Comparison of ENCODE assay signal across 8 mouse cellular contexts in the genomic region with DNA sequence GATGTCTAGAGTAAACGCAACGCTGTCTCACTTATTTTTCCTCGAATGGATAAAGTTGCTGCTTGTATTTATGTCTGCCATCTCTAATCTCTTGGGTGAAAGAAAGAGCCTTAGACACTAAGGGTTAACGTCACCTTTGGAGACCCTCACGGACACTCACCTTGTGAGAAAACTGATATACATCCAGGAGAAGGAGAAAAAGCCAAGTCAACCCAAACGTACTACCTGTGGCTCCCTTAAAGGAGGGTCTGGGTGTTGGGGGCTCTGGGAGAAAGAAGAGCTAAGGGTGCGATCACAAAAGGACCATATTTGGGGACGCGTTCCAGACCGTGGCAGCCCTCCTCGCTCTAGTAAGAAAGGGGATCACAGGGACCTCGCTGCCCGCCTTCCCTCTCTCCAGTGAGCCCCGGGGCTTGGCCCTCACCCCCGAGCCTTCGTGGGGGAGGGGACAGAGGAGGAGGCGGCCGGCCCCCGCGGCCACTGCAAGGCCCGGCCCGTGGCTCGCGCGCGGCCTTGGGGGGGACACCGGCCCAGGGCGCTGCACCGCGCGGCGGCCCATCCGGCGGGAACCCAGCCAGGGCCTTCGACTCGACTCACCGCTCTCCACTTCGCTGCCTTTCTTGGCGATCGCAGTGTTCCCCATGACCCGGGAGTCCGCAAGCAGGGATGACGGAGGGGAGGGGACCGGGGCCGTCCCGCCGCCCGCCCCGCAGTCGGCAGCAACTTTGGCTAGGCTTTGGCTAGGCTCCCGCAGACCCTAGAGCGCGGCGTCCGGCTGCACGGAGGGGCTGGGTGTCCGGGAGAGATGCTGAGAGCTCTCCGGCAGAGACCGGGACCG. TPM values are rescaled to one million over a fixed set of nuclear protein-coding genes. Genes with fewer than 3 reads are reported as not detected.
DNase-seq lines count a peak whose midpoint lies in the region; ATAC-seq and TF ChIP-seq lines count a peak whose summit lies in the region.

No protein-coding gene starts in this region.

- TF ChIP-seq POLR2A in testis, adult 2 months (IDR thresholded peaks at IDR 0.05; ENCODE audit: control insufficient read depth, low read depth, low read length) = no peak; the same call in 1 of the 2 replicates

- under 1% methylated on average over 54 of the region's 60 CpGs for WGBS in forebrain, embryonic 15.5 days
- WGBS in kidney, embryonic 16.5 days = under 1% methylated on average over 53 of the region's 60 CpGs
- under 1% methylated on average over 59 of the region's 60 CpGs for WGBS in stomach, embryonic 16.5 days

- peak overlapping the region; percentile 98 for H3K9ac ChIP-seq in forebrain, embryonic 15.5 days (replicated peaks)
- peak overlapping the region; percentile 96 for H3K9ac ChIP-seq in kidney, embryonic 16.5 days (replicated peaks; ENCODE audit: low read length)
- H3K9ac ChIP-seq in stomach, embryonic 16.5 days (ENCODE audit: low read length) = peak overlapping the region; percentile 95

- DNase-seq in adrenal gland, adult 18-20 months (ENCODE audit: low spot score in 2 of 2) = peak; percentile 63 to 65
- no peak for DNase-seq in adrenal gland, adult (ENCODE audit: inconsistent age in 2 of 2, low spot score in 1 of 2)
- DNase-seq in testis, postnatal 14 days (ENCODE audit: low spot score) = no peak

- peak overlapping the region; percentile 65 for H3K27ac ChIP-seq in testis, adult 2 months (ENCODE audit: control insufficient read depth, insufficient read depth, low read depth, low read length)
- H3K27ac ChIP-seq in forebrain, embryonic 15.5 days (replicated peaks) = peak overlapping the region; percentile 87
- peak overlapping the region; percentile 87 for H3K27ac ChIP-seq in kidney, embryonic 16.5 days (ENCODE audit: low read length)
- H3K27ac ChIP-seq in stomach, embryonic 16.5 days (ENCODE audit: low read length) = peak overlapping the region; percentile 92

- no peaks in the 10 kb centered on the region for H3K27me3 ChIP-seq in testis, adult 2 months (ENCODE audit: control insufficient read depth, insufficient read depth, low read length)
- no peaks in the 10 kb centered on the region for H3K27me3 ChIP-seq in forebrain, embryonic 15.5 days
- H3K27me3 ChIP-seq in kidney, embryonic 16.5 days (ENCODE audit: insufficient read depth, low read length) = no peaks in the 10 kb centered on the region
- H3K27me3 ChIP-seq in megakaryocyte, embryonic 14.5 days (replicated peaks) = no peaks in the 10 kb centered on the region
- no peaks in the 10 kb centered on the region for H3K27me3 ChIP-seq in stomach, embryonic 16.5 days (ENCODE audit: control insufficient read depth, insufficient read depth, low read length)

- H3K9me3 ChIP-seq in forebrain, embryonic 15.5 days = no peaks in the 10 kb centered on the region
- H3K9me3 ChIP-seq in kidney, embryonic 16.5 days (ENCODE audit: low read length) = no peaks in the 10 kb centered on the region
- no peaks in the 10 kb centered on the region for H3K9me3 ChIP-seq in megakaryocyte, embryonic 14.5 days
- H3K9me3 ChIP-seq in stomach, embryonic 16.5 days (replicated peaks; ENCODE audit: control insufficient read depth, low read length) = no peaks in the 10 kb centered on the region

- peak overlapping the region; percentile 80 for H3K4me2 ChIP-seq in forebrain, embryonic 15.5 days (replicated peaks)
- H3K4me2 ChIP-seq in kidney, embryonic 16.5 days (replicated peaks; ENCODE audit: low read depth, low read length) = peak overlapping the region; percentile 83
- peak overlapping the region; percentile 64 for H3K4me2 ChIP-seq in stomach, embryonic 16.5 days (ENCODE audit: low read depth, low read length)

- peak overlapping the region; percentile 96 for H3K4me3 ChIP-seq in testis, adult 2 months (ENCODE audit: control insufficient read depth, low read depth, low read length)
- peak overlapping the region; percentile 100 for H3K4me3 ChIP-seq in forebrain, embryonic 15.5 days
- peak overlapping the region; percentile 90 for H3K4me3 ChIP-seq in kidney, embryonic 16.5 days (ENCODE audit: low read length)
- peak overlapping the region; percentile 96 for H3K4me3 ChIP-seq in megakaryocyte, embryonic 14.5 days (replicated peaks)
- peak overlapping the region; percentile 93 for H3K4me3 ChIP-seq in stomach, embryonic 16.5 days (replicated peaks; ENCODE audit: low read length)

- H3K36me3 ChIP-seq in testis, adult 2 months (ENCODE audit: control insufficient read depth, insufficient read depth, low read length) = no peaks in the 10 kb centered on the region
- no peaks in the 10 kb centered on the region for H3K36me3 ChIP-seq in forebrain, embryonic 15.5 days
- H3K36me3 ChIP-seq in kidney, embryonic 16.5 days (ENCODE audit: insufficient read depth, low read length) = no peaks in the 10 kb centered on the region
- peaks cover 9% of the 10 kb centered on the region for H3K36me3 ChIP-seq in megakaryocyte, embryonic 14.5 days (replicated peaks; ENCODE audit: low read length)
- H3K36me3 ChIP-seq in stomach, embryonic 16.5 days (ENCODE audit: control insufficient read depth, insufficient read depth, low read length) = no peaks in the 10 kb centered on the region

- peak; percentile 80 for ATAC-seq in forebrain, embryonic 15.5 days (replicated peaks)
- peak; percentile 86 for ATAC-seq in kidney, embryonic 16.5 days (ENCODE audit: low FRiP score, low TSS enrichment)
- ATAC-seq in stomach, embryonic 16.5 days (ENCODE audit: insufficient read depth, low FRiP score) = peak; percentile 77

- no peak for TF ChIP-seq CTCF in testis, adult 2 months (IDR thresholded peaks at IDR 0.05; ENCODE audit: control insufficient read depth, insufficient read depth, insufficient replicate concordance, low read depth, low read length)

- H3K4me1 ChIP-seq in testis, adult 2 months (ENCODE audit: control insufficient read depth, insufficient read depth, low read length) = peaks cover 3% of the 10 kb centered on the region; the same call in 1 of the 2 replicates
- peaks cover 27% of the 10 kb centered on the region for H3K4me1 ChIP-seq in forebrain, embryonic 15.5 days
- peaks cover 8% of the 10 kb centered on the region for H3K4me1 ChIP-seq in kidney, embryonic 16.5 days (ENCODE audit: insufficient read depth, low read length)
- H3K4me1 ChIP-seq in megakaryocyte, embryonic 14.5 days = peaks cover 39% of the 10 kb centered on the region
- H3K4me1 ChIP-seq in stomach, embryonic 16.5 days (ENCODE audit: control insufficient read depth, insufficient read depth, low read length) = peaks cover 7% of the 10 kb centered on the region; the same call in 1 of the 2 replicates

RNA-seq across cellular contexts. Expression of a gene that starts 0.5 kb away (rescaled TPM):
- total RNA-seq in adrenal gland, adult 18-20 months (2021) = 100 to 1,000 TPM in 1 of 2 experiments, 10 to 100 TPM in 1; 99.8 to 120 TPM
- 4.0 and 4.2 TPM in 2 replicates for polyA plus RNA-seq in testis, adult 2 months (2012; rRNA removed)
- 150 and 162 TPM in 2 replicates for polyA plus RNA-seq in forebrain, embryonic 15.5 days (2015; fragmentation: Nextera tagmentation; extraction: Ambion mirVana)
- 64.8 and 65.4 TPM in 2 replicates for polyA plus RNA-seq in kidney, embryonic 16.5 days (2015; fragmentation: Nextera tagmentation; extraction: Ambion mirVana)
- polyA plus RNA-seq in megakaryocyte, embryonic 14.5 days (2012; ENCODE audit: insufficient read depth, low replicate concordance) = 5.7 and 10.8 TPM in 2 replicates
- 53.7 and 54.5 TPM in 2 replicates for polyA plus RNA-seq in stomach, embryonic 16.5 days (2015; fragmentation: Nextera tagmentation; extraction: Ambion mirVana)

RNA-seq across cellular contexts. Expression of a gene that starts 39.9 kb away (rescaled TPM):
- 1 to 10 TPM; 5.1 to 7.7 TPM for total RNA-seq in adrenal gland, adult 18-20 months (2021)
- polyA plus RNA-seq in testis, adult 2 months (2012; rRNA removed) = 22.7 and 24.6 TPM in 2 replicates
- polyA plus RNA-seq in forebrain, embryonic 15.5 days (2015; fragmentation: Nextera tagmentation; extraction: Ambion mirVana) = 7.1 and 8.5 TPM in 2 replicates
- polyA plus RNA-seq in kidney, embryonic 16.5 days (2015; fragmentation: Nextera tagmentation; extraction: Ambion mirVana) = 1.7 and 1.8 TPM in 2 replicates
- polyA plus RNA-seq in megakaryocyte, embryonic 14.5 days (2012; ENCODE audit: insufficient read depth, low replicate concordance) = 0.08 TPM in 1 of 2 replicates, not detected in the other
- 2.6 and 2.8 TPM in 2 replicates for polyA plus RNA-seq in stomach, embryonic 16.5 days (2015; fragmentation: Nextera tagmentation; extraction: Ambion mirVana)

Comparison
In these comparisons a context has a peak if more than half of its experiments do, and no peak if none do; other contexts are left out.
1. DNase-seq: peak in adrenal gland, adult 18-20 months (2 of 2); none in adrenal gland, adult (0 of 2) and testis, postnatal 14 days (single experiment).
2. Peak in every context shown above with its lines, with median percentiles within 50 percentile points of each other: H3K27ac ChIP-seq, H3K4me3 ChIP-seq, ATAC-seq, H3K4me2 ChIP-seq and H3K9ac ChIP-seq.